Mouse (Mus musculus) megakaryocyte, embryonic 14.5 days (primary cell): ENCODE data around the gene Syvn1. TPM values are rescaled to one million over a fixed set of nuclear protein-coding genes. Genes with fewer than 3 reads are reported as not detected.

ENCODE experiments used
- H3K27me3 ChIP-seq: replicated peaks from 2 replicates; pipeline ENCODE3; 2012; ENCODE audit warnings: inconsistent platforms
- H3K36me3 ChIP-seq: replicated peaks from 2 replicates; pipeline ENCODE3; 2012; ENCODE audit warnings: low read length, inconsistent platforms, mixed read lengths
- H3K4me1 ChIP-seq: 2 replicates; pipeline ENCODE4 v1.6.1; 2012; ENCODE audit warnings: inconsistent platforms
- H3K4me3 ChIP-seq: replicated peaks from 2 replicates; pipeline ENCODE3; 2012; ENCODE audit warnings: moderate library complexity, mild to moderate bottlenecking, inconsistent platforms
- H3K9me3 ChIP-seq: 2 replicates; pipeline ENCODE4 v1.6.1; 2012; ENCODE audit warnings: inconsistent platforms
- FLI1 ChIP-seq: IDR thresholded peaks from 2 replicates; pipeline ENCODE4 v1.6.1; 2012; ENCODE audit warnings: low read length, inconsistent platforms, mixed read lengths
- GATA1 ChIP-seq: IDR thresholded peaks from 3 replicates; pipeline ENCODE4 v1.6.1; 2012; ENCODE audit warnings: mixed read lengths, low read length, inconsistent platforms, borderline replicate concordance
- polyA plus RNA-seq: library from polyadenylated mRNA; stranded (reverse); fragments of >175 nt; gene quantifications from 2 replicates; pipeline ENCODE4 v1.2.3, GENCODE M21; 2012; ENCODE audit warnings: low replicate concordance; ENCODE audit not compliant: insufficient read depth

Syvn1 gene
- polyA plus RNA-seq, 1 experiment = 129 TPM

DNA sequence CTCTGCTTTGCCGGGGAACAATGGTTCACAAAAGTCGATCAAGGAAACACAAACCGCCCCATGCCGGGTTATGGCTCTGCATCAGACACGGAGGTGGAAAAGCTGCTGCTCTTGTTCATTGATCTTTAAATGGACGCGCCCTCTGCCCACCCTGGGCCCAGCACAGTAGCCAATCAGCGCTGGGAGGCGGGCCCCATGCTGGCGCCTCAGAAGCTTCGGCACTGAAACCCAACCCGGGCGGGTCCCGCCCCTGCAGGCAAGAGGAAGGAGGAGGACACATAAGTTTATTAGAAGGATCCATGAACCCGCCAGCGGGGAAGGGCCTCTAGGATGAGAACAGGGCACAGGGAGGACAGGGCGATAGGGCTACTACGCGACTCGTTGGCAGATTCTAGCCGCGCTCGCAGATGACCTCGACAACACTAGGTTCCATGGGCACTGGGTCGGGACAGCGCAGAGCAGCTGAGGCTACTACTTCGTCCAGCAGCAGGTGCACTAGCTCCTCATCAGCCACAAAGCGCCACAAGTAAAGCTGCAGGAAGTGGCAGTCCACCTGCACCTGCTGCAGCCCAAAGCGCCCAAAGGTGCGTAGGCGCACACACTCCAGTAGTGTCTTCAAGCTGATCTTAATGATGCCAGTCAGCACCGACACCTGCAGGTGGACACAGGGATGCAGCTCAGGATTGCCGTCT, 21.5 kb downstream of the Syvn1 start, which contains the start of gene Tm7sf2:
Gene Tm7sf2 (minus strand): TSS at position 650 of the 692 bp plus-strand sequence.
- peaks cover 50% of the 10 kb centered on the region for H3K4me1 ChIP-seq
- TF ChIP-seq GATA1 (no peak), FLI1 (no peak)
- peak within 1 kb of the TSS; percentile 94 for H3K4me3 ChIP-seq
- no peaks in the 10 kb centered on the region for H3K9me3 ChIP-seq
- H3K27me3 ChIP-seq = no peaks in the 10 kb centered on the region
- H3K36me3 ChIP-seq = peaks cover 61% of the 10 kb centered on the region

DNA sequence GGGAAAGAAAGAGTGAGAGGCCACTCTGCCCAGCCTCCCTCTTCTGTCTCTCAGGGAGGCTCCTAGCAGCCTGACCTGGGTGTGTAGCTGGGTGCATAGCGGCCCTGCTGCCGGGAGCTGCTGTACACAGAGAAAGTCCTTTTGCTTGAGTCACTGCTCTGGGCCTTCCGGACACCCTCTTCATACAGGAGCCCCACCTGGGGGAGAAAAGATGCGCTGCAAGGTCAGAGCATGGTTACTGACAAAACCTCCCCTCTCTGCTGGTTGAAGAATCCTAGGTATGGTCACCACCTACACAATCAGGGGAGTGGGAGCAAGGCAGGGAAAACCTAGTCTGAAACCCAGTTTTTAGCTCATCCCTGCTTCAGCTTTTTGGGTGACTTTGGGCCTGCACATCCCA, 22.6 kb downstream of the Syvn1 start:
- peaks cover 39% of the 10 kb centered on the region for H3K4me1 ChIP-seq
- TF ChIP-seq FLI1 = no peak
- no peak for TF ChIP-seq GATA1
- H3K4me3 ChIP-seq = no peak overlapping the region
- no peaks in the 10 kb centered on the region for H3K9me3 ChIP-seq
- H3K27me3 ChIP-seq = no peaks in the 10 kb centered on the region
- H3K36me3 ChIP-seq = peaks cover 64% of the 10 kb centered on the region

DNA sequence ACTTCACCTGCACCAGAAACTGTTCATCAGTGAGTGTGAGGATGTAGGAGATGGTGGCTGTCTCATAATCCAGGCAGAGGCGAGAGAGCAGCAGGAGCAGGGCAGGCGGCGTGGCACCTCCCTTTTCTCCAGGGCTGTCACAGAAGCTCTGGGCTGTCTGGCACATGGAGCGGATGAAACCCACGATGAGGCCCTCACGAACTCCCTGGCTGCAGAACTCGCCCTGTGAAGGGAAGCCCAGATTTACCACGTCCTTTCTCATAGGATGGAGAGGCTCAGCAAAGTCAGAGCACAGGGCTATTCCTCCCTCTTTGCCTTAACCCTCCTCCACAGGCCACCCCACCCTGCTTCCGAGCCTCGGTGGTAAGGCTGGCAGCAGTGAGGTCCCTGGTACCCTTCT, 23.5 kb downstream of the Syvn1 start:
- Histone ChIP-seq H3K4me1 (peaks cover 44% of the 10 kb centered on the region), H3K9me3 (no peaks in the 10 kb centered on the region), H3K27me3 (no peaks in the 10 kb centered on the region), H3K4me3 (peak overlapping the region; percentile 26), H3K36me3 (peaks cover 71% of the 10 kb centered on the region)
- TF ChIP-seq GATA1 (no peak), FLI1 (no peak)

DNA sequence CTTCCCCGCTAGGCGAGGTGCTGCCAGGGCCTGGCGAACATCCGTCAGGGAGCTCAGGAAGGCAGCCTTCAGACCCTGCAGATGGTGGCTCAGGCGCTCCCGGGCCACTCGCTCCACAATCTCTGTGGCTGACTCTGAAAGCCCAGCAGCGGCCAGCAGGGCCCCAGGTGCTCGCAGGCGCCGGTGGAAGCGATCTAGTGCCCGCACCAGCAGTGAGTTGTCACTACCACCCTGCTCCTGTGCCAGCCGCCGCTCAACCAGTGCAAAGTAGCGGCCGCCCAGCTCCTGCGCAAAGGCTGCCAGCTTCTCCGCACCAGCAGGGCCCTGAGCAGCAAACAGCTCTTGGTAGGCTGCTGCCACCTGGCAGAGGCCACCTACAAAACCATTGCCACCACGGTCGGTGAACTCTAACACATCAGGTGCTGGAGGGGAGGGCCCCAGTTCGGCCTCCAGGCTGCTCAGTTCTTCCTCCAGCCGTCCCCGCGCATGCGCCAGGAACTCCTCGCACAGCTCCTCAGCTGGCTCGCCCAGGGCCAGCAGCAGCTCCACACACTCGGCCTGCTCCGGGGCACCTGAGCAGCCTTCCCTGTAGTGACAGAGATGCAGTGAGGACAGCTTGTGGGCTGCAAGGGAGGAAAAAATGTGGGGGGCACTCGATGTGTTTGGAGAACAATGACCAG, 24.3 kb downstream of the Syvn1 start:
- Histone ChIP-seq H3K4me3 (no peak overlapping the region), H3K9me3 (no peaks in the 10 kb centered on the region), H3K27me3 (no peaks in the 10 kb centered on the region), H3K4me1 (peaks cover 50% of the 10 kb centered on the region), H3K36me3 (peaks cover 76% of the 10 kb centered on the region)
- TF ChIP-seq FLI1 (no peak), GATA1 (no peak)

DNA sequence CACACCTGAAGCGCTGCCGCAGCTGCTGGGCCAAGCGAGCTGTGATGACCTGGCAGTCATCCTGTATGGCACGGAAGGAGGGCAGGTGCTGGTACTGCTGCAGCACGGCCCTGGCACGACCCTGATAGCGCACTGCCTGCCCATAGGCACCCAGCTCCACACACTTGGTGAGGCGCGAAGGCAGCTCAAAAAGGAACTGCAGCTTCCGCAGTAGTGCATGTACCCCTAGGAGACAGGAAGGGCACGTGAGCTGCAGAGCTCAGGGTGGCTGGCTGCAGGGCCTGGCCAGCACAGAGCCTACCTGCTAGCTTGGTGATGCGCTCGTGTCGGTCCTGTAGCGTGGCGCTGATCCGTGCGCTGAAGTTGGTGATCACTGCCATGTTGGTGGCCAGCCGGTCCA, 24.9 kb downstream of the Syvn1 start:
- H3K4me3 ChIP-seq = no peak overlapping the region
- TF ChIP-seq FLI1 (no peak), GATA1 (no peak)
- peaks cover 78% of the 10 kb centered on the region for H3K36me3 ChIP-seq
- peaks cover 51% of the 10 kb centered on the region for H3K4me1 ChIP-seq
- H3K9me3 ChIP-seq = no peaks in the 10 kb centered on the region
- H3K27me3 ChIP-seq = no peaks in the 10 kb centered on the region

DNA sequence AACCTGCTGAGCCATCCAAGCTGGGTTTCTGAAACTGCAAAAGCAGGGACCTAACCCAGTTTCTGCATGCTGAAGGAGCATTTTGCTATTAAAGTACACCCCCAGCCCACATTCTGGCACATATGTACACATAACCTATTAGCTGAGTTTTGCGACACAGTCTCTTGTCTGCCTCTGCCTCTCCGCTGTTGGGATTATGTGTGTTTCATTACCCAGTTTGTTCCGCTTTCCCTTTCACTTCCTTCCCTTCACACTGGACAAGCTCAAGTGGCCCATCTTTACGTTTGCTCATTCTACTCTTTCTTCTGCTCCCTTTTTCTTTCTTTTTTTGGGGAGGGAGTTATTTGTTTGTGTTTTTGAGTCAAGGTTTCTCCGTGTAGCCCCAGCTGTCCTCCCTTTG, 27.5 kb downstream of the Syvn1 start:
- peaks cover 67% of the 10 kb centered on the region for H3K36me3 ChIP-seq
- peaks cover 44% of the 10 kb centered on the region for H3K4me1 ChIP-seq
- peak overlapping the region; percentile 47 for H3K4me3 ChIP-seq
- H3K9me3 ChIP-seq = no peaks in the 10 kb centered on the region
- TF ChIP-seq GATA1 (no peak), FLI1 (no peak)
- H3K27me3 ChIP-seq = no peaks in the 10 kb centered on the region

DNA sequence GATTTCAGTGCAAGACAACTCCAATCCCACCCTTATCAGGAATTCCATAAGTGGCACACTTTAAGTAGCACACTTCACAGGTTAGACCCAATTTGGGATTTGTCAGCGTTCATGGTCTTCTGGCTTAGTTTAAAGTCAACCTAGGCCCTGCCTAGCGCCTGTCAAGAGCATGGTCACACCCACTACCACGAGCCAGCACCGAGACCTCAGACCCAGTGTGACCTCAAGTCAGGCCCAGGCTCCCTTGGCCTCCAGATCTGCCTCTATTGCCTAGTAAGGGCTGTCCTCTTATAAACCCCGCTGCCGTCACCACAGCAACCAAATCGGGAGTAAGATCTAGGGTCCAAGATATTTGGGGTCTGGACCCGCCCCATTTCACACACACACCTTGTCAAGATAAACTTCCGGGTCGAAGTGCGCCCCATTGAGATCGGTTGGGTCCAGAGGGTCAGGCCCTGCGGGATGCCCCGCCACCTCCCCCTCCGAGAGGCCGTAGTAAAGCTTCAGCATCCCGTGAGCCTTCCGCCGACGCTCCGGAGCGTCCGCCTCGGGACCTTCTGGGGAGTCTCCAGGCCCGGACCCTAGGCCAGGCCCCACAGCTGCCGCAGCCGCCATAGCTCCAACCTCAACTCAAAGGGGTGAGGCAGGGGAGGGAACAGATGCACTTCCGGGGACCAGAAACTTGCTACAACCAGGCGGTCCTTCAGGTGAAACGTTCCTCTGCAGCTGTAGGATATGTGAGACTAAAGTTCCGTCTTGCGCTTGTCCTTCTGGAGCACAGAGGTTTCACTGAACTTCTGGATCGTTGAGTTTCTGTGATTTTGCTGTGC, 30.4 kb downstream of the Syvn1 start, which contains the start of gene Vps51:
Gene Vps51 (minus strand): TSS at position 668 of the 830 bp plus-strand sequence.
- H3K4me1 ChIP-seq = peaks cover 38% of the 10 kb centered on the region

DNA sequence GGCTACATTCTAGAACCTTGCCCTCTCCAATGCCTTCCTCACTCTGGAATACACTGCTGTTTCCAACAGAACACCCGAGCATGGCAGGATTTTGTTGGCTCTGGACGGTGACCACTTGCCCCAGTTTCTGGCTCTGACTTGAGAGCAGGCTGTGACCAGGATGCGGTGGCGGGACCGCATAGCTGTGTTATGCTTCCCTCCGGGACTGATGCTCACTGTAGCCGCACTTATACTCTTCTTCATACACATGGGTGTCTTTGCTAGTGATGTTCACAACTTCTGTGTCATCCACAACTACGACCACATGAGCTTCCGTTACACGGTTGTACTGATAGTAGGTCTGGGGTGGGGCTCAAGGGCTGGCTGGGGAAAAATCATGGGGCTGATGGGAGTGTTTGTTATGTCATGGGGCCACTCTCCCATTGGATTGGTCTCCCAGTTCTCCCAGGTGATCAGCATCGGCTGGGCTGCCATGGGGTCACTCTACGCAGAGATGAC, 33.7 kb downstream of the Syvn1 start, which contains the start of gene Tmem262:
Gene Tmem262 (plus strand): TSS at position 51 of the 498 bp plus-strand sequence.
- Histone ChIP-seq H3K4me1 (peaks cover 55% of the 10 kb centered on the region), H3K9me3 (no peaks in the 10 kb centered on the region), H3K4me3 (no peak within 1 kb of the TSS), H3K36me3 (peaks cover 54% of the 10 kb centered on the region), H3K27me3 (no peaks in the 10 kb centered on the region)
- TF ChIP-seq FLI1 = no peak
- TF ChIP-seq GATA1 = no peak

More for the DNA sequence above, 30.4 kb downstream of the Syvn1 start, which contains the start of gene Vps51:
- Histone ChIP-seq H3K27me3 (no peaks in the 10 kb centered on the region), H3K36me3 (peaks cover 61% of the 10 kb centered on the region), H3K9me3 (no peaks in the 10 kb centered on the region), H3K4me3 (peak within 1 kb of the TSS; percentile 97)
- TF ChIP-seq FLI1 (no peak), GATA1 (no peak)

DNA sequence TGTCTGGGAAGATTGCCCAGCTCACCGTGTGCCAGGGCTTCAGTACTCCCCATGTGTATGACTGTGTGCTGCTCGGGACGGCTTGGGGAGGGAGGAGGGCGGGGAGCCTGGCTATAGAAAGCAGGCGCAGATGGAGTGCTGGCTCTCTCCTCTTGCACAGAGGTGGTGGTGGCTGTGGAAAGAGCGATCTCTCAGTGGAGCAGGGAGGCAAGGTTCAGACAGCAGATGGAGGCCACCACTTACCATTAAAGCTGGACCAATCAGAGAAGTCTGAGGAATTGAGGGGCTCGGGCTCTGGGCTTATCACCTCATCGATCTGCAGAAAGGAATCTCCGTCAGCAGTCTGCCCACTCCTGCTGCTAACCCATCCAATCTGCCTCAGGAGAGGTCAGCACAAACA, 35.8 kb downstream of the Syvn1 start, which contains the start of gene Gm28374:
Gene Gm28374 (minus strand): TSS at position 101 of the 400 bp plus-strand sequence.
- Histone ChIP-seq H3K36me3 (peaks cover 54% of the 10 kb centered on the region), H3K4me1 (peaks cover 56% of the 10 kb centered on the region), H3K27me3 (no peaks in the 10 kb centered on the region), H3K4me3 (no peak within 1 kb of the TSS), H3K9me3 (no peaks in the 10 kb centered on the region)
- TF ChIP-seq GATA1 = no peak
- TF ChIP-seq FLI1 = no peak
